Mouse (Mus musculus) hindbrain, embryonic 14.5 days (tissue): ENCODE data around the gene Tmem223. TPM values are rescaled to one million over a fixed set of nuclear protein-coding genes. Genes with fewer than 3 reads are reported as not detected.
A peak's percentile ranks its signal among the peaks of the same experiment; 100 is the strongest.

Experiments used
- ATAC-seq: fragments of 200-750 bp; cut with Nextera tagmentation; 2 replicates; pipeline ENCODE4 v1.8.0; 2017; ENCODE audit warnings: moderate number of reproducible peaks, mild to moderate bottlenecking, moderate TSS enrichment, moderate library complexity; ENCODE audit not compliant: low FRiP score
- DNase-seq: peaks from one replicate; pipeline ENCODE4 v3.0.0-alpha.2; 2015; ENCODE audit warnings: low spot score
- H3K27ac ChIP-seq: fragments of 300-500 bp; sonication (generic); 2 replicates; pipeline ENCODE4 v1.5.1; 2014; ENCODE audit warnings: mild to moderate bottlenecking, moderate library complexity
- H3K27me3 ChIP-seq: fragments of 300-500 bp; sonication (generic); 2 replicates; pipeline ENCODE4 v1.6.1; 2014; ENCODE audit warnings: mild to moderate bottlenecking, low read length, mixed read lengths; ENCODE audit not compliant: control insufficient read depth, insufficient read depth
- H3K36me3 ChIP-seq: fragments of 300-500 bp; sonication (generic); replicated peaks from 2 replicates; pipeline ENCODE4 v1.6.1; 2014; ENCODE audit not compliant: control insufficient read depth, insufficient read depth
- H3K4me1 ChIP-seq: fragments of 300-500 bp; sonication (generic); replicated peaks from 2 replicates; pipeline ENCODE4 v1.6.1; 2014; ENCODE audit warnings: antibody characterized with exemption, low read length, mixed read lengths; ENCODE audit not compliant: control insufficient read depth, insufficient read depth
- H3K4me2 ChIP-seq: fragments of 300-500 bp; sonication (generic); replicated peaks from 2 replicates; pipeline ENCODE4 v1.6.1; 2014; ENCODE audit warnings: mild to moderate bottlenecking, moderate library complexity
- H3K4me3 ChIP-seq: fragments of 300-500 bp; sonication (generic); replicated peaks from 2 replicates; pipeline ENCODE4 v1.5.1; 2014; ENCODE audit warnings: mild to moderate bottlenecking, low read length
- H3K9ac ChIP-seq: fragments of 300-500 bp; sonication (generic); 2 replicates; pipeline ENCODE4 v1.6.1; 2014
- H3K9me3 ChIP-seq: fragments of 300-500 bp; sonication (generic); 2 replicates; pipeline ENCODE4 v1.6.1; 2016; ENCODE audit warnings: low read length; ENCODE audit not compliant: control insufficient read depth
- WGBS: fragments of 180-500 bp; shearing (Covaris S2); extraction: QIAGEN DNeasy Blood & Tissue Kit; methylation state at CpG from one replicate; pipeline ENCODE4 v1.1.7; 2014; 5-methylcytosine and 5-hydroxymethylcytosine counted together
- polyA plus RNA-seq: library from polyadenylated mRNA; unstranded; fragments of >200 nt; fragmentation: Nextera tagmentation; extraction: Ambion mirVana; gene quantifications from 2 replicates; pipeline ENCODE4 v1.2.1, GENCODE M21; 2014

Tmem223 gene
- polyA plus RNA-seq, 1 experiment from 2014 or later: 273 TPM

DNA sequence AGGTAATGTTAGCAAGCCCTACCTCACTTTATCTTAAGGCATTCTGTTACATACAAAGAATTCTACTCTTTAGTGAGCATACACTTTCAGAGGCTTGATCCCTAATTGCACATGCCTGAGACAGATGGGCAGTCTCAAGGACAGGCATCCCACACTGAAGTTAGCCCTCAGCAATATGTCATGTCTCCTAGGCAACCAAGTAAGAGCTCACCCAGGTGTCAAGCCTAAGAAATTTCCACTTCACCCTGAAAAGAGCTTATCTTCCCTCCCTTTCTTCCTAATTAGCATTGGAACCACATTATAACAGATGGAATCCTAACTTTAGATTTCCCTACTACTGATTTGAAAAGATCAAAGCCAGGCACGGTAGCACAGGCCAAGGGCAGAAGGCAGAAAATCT, 18.4 kb downstream of the Tmem223 start:
- H3K36me3 ChIP-seq: peaks cover 26% of the 10 kb centered on the region
- ATAC-seq (no peak), DNase-seq (no peak)
- peaks cover 6% of the 10 kb centered on the region; the same call in 1 of the 2 replicates for H3K4me1 ChIP-seq
- peak overlapping the region; percentile 13; the same call in 1 of the 2 replicates for H3K9ac ChIP-seq
- 62% methylated on average over 1 of the region's 1 CpGs for WGBS
- H3K27me3 ChIP-seq: no peaks in the 10 kb centered on the region
- peak overlapping the region; percentile 64 for H3K27ac ChIP-seq
- no peaks in the 10 kb centered on the region for H3K9me3 ChIP-seq
- no peak overlapping the region for H3K4me3 ChIP-seq
- no peak overlapping the region for H3K4me2 ChIP-seq

DNA sequence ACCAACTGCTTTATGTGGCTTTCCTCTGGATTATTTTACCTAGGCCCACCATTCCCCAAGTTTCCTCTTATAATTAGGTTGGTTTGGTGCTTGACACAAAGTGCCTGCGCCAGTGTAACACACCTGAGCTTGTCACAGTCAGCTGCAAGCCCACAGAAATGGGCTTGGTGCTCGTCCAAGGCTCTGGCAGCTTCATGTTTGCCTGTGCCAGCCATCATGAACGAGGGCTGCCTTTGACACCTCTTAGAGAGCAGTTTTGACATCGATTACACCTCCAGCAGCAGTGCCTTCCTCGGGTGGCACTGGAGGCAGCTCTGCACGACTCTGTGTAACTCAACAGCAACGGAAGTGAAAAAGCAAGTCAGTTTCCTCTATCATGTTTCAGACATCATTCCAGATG, 19.4 kb downstream of the Tmem223 start:
- no peaks in the 10 kb centered on the region for H3K27me3 ChIP-seq
- DNase-seq (no peak), ATAC-seq (no peak)
- no peak overlapping the region for H3K9ac ChIP-seq
- no peak overlapping the region for H3K27ac ChIP-seq
- WGBS: 88% methylated on average over 7 of the region's 7 CpGs
- no peak overlapping the region for H3K4me3 ChIP-seq
- no peak overlapping the region for H3K4me2 ChIP-seq
- no peaks in the 10 kb centered on the region for H3K9me3 ChIP-seq
- peaks cover 36% of the 10 kb centered on the region for H3K36me3 ChIP-seq
- H3K4me1 ChIP-seq: peaks cover 5% of the 10 kb centered on the region; the same call in 1 of the 2 replicates

DNA sequence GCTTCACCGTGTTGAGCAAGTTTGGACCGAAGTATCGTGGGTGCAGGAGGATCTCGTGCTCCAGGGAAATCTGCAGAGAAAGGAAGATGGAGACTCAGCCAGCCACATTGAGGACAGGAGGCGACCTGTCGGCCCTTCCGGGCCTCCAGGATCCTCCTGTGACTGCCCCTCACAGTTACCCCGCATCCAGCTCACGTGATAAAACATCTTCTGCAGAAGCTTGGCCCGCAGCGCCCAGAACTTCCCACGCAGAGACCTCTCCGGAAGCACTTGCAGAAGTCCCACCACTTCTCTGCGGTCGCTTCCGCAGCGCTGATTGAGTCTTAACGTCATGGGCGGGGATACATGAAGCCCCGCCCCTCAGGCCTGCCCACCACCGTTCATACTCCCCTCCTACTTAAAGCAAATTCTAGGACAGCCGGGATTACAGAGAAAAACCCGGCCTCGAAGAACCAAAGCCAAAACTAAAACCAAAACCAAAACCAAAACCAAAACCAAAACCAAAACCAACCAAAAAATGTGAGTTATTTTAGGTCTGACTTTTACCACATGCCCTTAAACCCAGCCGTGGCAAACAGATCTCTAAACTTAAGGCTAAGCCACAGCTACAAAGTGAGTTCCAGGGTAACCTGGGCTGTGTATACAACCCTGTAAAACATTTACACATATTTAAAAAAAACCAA, 27.6 kb downstream of the Tmem223 start, which contains the start of gene Polr2g:
Gene Polr2g, minus strand, starts transcription at position 314 of the 683 bp plus-strand sequence.
- WGBS: 2% methylated on average over 25 of the region's 25 CpGs
- peaks cover 29% of the 10 kb centered on the region for H3K36me3 ChIP-seq
- H3K27ac ChIP-seq: peak within 1 kb of the TSS; percentile 61
- H3K4me2 ChIP-seq: peak within 1 kb of the TSS; percentile 94
- ATAC-seq (peak; percentile 70), DNase-seq (peak; percentile 91)
- H3K27me3 ChIP-seq: no peaks in the 10 kb centered on the region
- no peaks in the 10 kb centered on the region for H3K9me3 ChIP-seq
- peaks cover 18% of the 10 kb centered on the region for H3K4me1 ChIP-seq
- peak within 1 kb of the TSS; percentile 69 for H3K4me3 ChIP-seq
- peak within 1 kb of the TSS; percentile 77 for H3K9ac ChIP-seq

DNA sequence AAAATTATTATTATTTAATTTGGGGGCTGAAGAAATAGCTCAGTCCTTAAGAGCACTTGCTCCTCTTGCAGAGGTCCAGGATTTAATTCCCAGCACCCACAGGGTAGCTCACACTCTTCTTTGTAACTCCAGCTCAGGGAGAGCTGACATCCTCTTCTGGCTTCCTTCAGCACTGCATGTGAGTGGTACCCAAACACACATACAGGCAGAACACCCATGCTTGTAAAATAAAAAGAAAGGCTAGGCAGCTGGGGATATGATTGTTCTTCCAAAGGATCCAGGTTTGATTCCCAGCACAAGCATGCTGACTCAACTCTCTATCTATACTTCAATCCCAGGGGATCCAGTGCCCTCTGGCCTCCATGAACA, 28.1 kb downstream of the Tmem223 start:
- ATAC-seq (no peak), DNase-seq (no peak)
- H3K9me3 ChIP-seq: no peaks in the 10 kb centered on the region
- H3K27me3 ChIP-seq: no peaks in the 10 kb centered on the region
- peaks cover 18% of the 10 kb centered on the region for H3K4me1 ChIP-seq
- H3K27ac ChIP-seq: peak overlapping the region; percentile 61; the same call in 1 of the 2 replicates
- H3K4me3 ChIP-seq: peak overlapping the region; percentile 69
- peak overlapping the region; percentile 94 for H3K4me2 ChIP-seq
- H3K36me3 ChIP-seq: peaks cover 23% of the 10 kb centered on the region
- no peak overlapping the region for H3K9ac ChIP-seq

DNA sequence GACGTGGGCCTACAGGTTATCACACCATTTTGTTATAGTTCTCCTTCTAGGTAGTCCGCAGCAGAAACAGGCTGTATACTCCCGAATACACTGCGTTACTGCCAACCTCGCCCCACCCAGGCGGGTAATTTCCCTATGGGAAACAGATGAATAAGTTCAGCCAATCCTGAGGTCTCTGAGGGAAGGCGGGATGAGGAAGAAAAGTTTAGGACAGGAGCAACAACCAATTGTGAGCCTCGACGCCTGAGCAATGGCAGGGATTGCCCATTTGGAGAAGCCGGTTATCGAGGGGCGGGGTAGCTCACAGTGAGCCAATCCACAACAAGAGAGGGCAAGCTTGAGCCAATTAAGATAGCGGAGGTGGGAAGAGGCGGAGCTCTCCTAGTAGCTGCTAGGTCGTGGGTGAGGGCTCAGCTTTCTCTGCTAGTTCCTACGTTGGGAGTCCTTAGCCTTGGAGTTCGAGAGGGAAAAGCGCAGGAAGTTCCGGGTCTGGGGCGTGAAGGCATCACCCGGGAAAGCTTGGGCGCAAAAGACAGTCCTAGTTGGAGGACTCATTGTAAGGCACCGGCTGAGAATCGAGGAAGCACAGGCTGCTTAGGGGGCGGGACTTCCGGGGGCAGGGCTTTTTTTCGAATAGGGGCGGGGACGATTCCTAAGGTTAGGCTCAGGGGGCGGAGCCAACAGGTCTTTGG, 31.5 kb downstream of the Tmem223 start, which contains the start of gene Zbtb3:
Gene Zbtb3, plus strand, starts transcription at position 426 of the 692 bp plus-strand sequence.
- Histone ChIP-seq H3K9me3 (no peaks in the 10 kb centered on the region), H3K36me3 (peaks cover 27% of the 10 kb centered on the region), H3K4me2 (peak within 1 kb of the TSS; percentile 84), H3K4me1 (peaks cover 18% of the 10 kb centered on the region), H3K4me3 (peak within 1 kb of the TSS; percentile 44), H3K27me3 (no peaks in the 10 kb centered on the region), H3K27ac (peak within 1 kb of the TSS; percentile 84), H3K9ac (peak within 1 kb of the TSS; percentile 57)
- under 1% methylated on average over 30 of the region's 30 CpGs for WGBS
- ATAC-seq (peak; percentile 98), DNase-seq (peak; percentile 95)

DNA sequence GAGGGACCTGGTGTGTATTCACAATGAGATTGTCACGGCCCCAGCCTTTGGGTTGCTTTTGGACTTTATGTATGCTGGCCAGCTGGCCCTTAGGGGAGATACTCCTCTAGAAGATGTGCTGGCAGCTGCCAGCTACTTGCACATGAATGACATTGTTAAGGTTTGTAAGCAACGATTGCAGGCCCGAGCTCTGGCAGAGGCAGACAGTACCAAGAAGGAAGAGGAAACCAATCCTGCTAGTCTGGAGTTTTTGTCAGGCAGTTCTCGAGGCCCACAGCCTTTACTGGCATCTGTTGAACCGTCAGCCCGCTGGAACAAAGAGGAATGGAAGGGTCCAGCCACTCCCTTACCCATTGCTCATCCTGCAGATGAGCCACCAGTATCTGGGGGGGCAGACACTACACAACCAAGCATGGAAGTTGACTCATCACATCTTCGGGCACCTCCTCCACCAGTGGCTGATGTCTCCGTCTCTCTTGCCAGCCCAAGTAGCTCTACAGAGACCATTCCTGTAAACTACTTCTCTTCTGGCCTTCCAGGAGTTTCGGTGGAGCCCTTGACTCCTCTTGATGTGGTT, 32.5 kb downstream of the Tmem223 start:
- 85% methylated on average over 9 of the region's 9 CpGs for WGBS
- DNase-seq (no peak), ATAC-seq (no peak)
- peak overlapping the region; percentile 44 for H3K4me3 ChIP-seq
- no peaks in the 10 kb centered on the region for H3K27me3 ChIP-seq
- H3K9ac ChIP-seq: peak overlapping the region; percentile 22
- H3K9me3 ChIP-seq: no peaks in the 10 kb centered on the region
- peaks cover 37% of the 10 kb centered on the region for H3K36me3 ChIP-seq
- H3K27ac ChIP-seq: no peak overlapping the region
- H3K4me2 ChIP-seq: peak overlapping the region; percentile 84
- peaks cover 11% of the 10 kb centered on the region; the same call in 1 of the 2 replicates for H3K4me1 ChIP-seq

DNA sequence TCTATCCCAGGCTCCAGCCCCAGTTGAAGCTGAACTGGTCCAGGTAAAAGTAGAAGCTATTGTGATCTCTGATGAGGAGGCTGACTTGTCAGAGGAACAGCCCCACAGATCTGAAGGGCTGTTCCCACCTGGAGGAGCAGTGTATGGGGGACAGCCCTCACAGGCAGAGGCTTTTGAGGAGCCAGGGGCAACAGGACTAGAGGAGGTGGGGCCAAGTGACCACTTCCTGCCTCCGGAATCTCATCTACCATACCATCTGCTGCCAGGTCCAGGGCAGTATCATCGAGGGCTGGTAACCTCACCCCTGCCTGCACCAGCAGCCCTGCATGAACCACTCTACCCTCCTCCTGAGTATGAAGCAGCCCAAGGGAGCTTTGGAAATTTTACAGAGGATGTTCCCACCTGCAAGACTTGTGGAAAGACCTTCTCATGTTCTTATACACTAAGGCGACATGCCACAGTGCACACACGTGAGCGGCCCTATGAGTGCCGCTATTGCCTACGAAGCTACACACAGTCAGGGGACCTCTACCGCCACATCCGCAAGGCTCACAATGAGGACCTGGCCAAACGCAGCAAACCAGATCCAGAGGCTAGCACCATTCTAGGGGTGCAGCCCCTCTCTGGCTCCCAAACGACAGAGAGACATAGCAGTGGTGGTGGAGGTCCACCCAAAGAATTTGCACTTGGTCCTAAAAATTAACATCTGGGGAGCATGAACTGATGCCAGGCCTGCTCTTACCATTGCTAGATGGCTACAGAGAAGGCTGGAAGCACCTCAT, 33.3 kb downstream of the Tmem223 start:
- peaks cover 45% of the 10 kb centered on the region for H3K36me3 ChIP-seq
- WGBS: 90% methylated on average over 11 of the region's 11 CpGs

DNA sequence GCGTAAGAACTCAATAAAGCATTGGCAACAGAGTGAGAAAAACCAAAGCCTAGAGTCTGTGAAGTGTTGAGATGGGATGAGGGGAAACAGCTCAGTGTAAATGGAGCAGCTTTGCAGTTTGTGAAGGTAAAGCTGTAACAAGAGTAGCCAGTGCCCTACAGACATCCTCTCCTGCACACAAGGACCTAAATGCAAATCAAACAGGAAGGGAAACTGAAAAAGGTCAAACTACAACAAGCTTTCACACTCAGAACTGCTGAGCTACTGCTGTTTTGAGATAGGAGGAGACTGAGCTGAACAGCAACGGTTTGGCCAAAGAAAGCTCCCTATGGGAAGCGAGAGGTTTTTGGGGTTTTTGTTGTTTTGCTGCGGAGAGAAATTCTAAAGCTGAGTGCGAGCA, 36.0 kb downstream of the Tmem223 start:
- DNase-seq: no peak
- Histone ChIP-seq H3K36me3 (peaks cover 66% of the 10 kb centered on the region), H3K4me1 (peaks cover 7% of the 10 kb centered on the region; the same call in 1 of the 2 replicates), H3K27me3 (no peaks in the 10 kb centered on the region), H3K9ac (no peak overlapping the region), H3K4me2 (no peak overlapping the region), H3K9me3 (no peaks in the 10 kb centered on the region), H3K27ac (no peak overlapping the region), H3K4me3 (no peak overlapping the region)
- WGBS: 94% methylated on average over 5 of the region's 5 CpGs
- no peak for ATAC-seq

More for the DNA sequence above, 33.3 kb downstream of the Tmem223 start:
- no peak for DNase-seq
- ATAC-seq: no peak
- Histone ChIP-seq H3K27ac (no peak overlapping the region), H3K9me3 (no peaks in the 10 kb centered on the region), H3K9ac (no peak overlapping the region), H3K4me1 (peaks cover 11% of the 10 kb centered on the region; the same call in 1 of the 2 replicates), H3K4me3 (no peak overlapping the region), H3K4me2 (no peak overlapping the region), H3K27me3 (no peaks in the 10 kb centered on the region)
